Mouse (Mus musculus) forebrain, embryonic 16.5 days (tissue): ENCODE measurements at regions not wholly inside any gene's neighbourhood (a gene's known extent, or its start where the extent isn't known, plus 50 kb on each side); places are given as distances from the start of the nearest gene placed in this dataset.
"Not testable (repeated sequence)": the region's sequence is repeated elsewhere in the genome, so short reads cannot be mapped to it uniquely, and the experiment has no call there.

Experiments
- ATAC-seq: fragments of 200-750 bp; cut with Nextera tagmentation; 2 replicates; pipeline ENCODE4 v1.8.0; 2017; ENCODE audit warnings: mild to moderate bottlenecking, moderate library complexity
- H3K27ac ChIP-seq: fragments of 300-500 bp; sonication (generic); 2 replicates; pipeline ENCODE4 v1.5.1; 2014; ENCODE audit warnings: low read length, control low read depth
- H3K27me3 ChIP-seq: fragments of 300-500 bp; sonication (generic); replicated peaks from 2 replicates; pipeline ENCODE4 v1.6.1; 2014; ENCODE audit warnings: low read length; ENCODE audit not compliant: control insufficient read depth, insufficient read depth
- H3K36me3 ChIP-seq: fragments of 300-500 bp; sonication (generic); 2 replicates; pipeline ENCODE4 v1.6.1; 2014; ENCODE audit not compliant: control insufficient read depth, insufficient read depth
- H3K4me1 ChIP-seq: fragments of 300-500 bp; sonication (generic); replicated peaks from 2 replicates; pipeline ENCODE4 v1.6.1; 2014; ENCODE audit warnings: low read length; ENCODE audit not compliant: control insufficient read depth, insufficient read depth
- H3K4me2 ChIP-seq: fragments of 300-500 bp; sonication (generic); 2 replicates; pipeline ENCODE4 v1.6.1; 2014; ENCODE audit warnings: mild to moderate bottlenecking, low read length, control low read depth
- H3K4me3 ChIP-seq: fragments of 300-500 bp; sonication (generic); replicated peaks from 2 replicates; pipeline ENCODE4 v1.5.1; 2014; ENCODE audit warnings: mild to moderate bottlenecking, low read length, control low read depth
- H3K9ac ChIP-seq: fragments of 300-500 bp; sonication (generic); replicated peaks from 2 replicates; pipeline ENCODE4 v1.6.1; 2014; ENCODE audit warnings: low read depth, low read length, control low read depth
- H3K9me3 ChIP-seq: fragments of 300-500 bp; sonication (generic); 2 replicates; pipeline ENCODE4 v1.6.1; 2016; ENCODE audit warnings: low read length; ENCODE audit not compliant: control insufficient read depth
- WGBS: fragments of 180-500 bp; shearing (Covaris S2); extraction: QIAGEN DNeasy Blood & Tissue Kit; methylation state at CpG from one replicate; pipeline ENCODE4 v1.1.7; 2014; 5-methylcytosine and 5-hydroxymethylcytosine counted together

DNA sequence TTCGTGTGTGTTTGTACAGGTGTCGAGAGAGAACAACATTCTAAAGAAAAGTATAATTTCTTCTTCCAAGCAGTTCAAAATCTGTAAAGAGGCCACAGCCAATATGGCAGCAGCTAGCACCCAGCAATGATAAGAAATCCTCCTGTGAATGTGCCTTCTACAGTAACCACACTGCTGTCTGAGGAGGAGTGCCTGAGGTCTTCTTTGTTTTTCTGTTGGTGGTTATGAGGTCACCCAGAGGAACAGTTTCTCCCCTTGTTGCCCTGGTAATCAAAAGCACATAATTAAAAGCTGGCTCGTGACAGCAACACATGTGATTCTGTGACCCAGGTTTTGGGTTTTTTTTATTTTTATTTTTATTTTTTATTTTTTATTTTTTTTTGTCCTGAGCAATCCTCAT lies 100.8 kb upstream of the Adtrp start:
- Histone ChIP-seq H3K4me1 (no peaks in the 10 kb centered on the region), H3K27me3 (no peaks in the 10 kb centered on the region), H3K4me3 (no peak overlapping the region), H3K4me2 (no peak overlapping the region), H3K27ac (no peak overlapping the region), H3K9ac (no peak overlapping the region), H3K9me3 (no peaks in the 10 kb centered on the region), H3K36me3 (no peaks in the 10 kb centered on the region)
- no peak for ATAC-seq
- WGBS: 74% methylated on average over 3 of the region's 3 CpGs

- H3K36me3 ChIP-seq: no peaks in the 10 kb centered on the region
- H3K9ac ChIP-seq: no peak overlapping the region
- no peak overlapping the region for H3K27ac ChIP-seq
- H3K4me1 ChIP-seq: no peaks in the 10 kb centered on the region
- no peak overlapping the region for H3K4me2 ChIP-seq
- no peak overlapping the region for H3K4me3 ChIP-seq
- H3K9me3 ChIP-seq: no peaks in the 10 kb centered on the region
- 89% methylated on average over 12 of the region's 12 CpGs for WGBS
- no peak for ATAC-seq
- no peaks in the 10 kb centered on the region for H3K27me3 ChIP-seq
Observed at GRCm38 (mm10) chr13:41932313-41933100, 85.0 kb upstream of the Adtrp start.

DNA sequence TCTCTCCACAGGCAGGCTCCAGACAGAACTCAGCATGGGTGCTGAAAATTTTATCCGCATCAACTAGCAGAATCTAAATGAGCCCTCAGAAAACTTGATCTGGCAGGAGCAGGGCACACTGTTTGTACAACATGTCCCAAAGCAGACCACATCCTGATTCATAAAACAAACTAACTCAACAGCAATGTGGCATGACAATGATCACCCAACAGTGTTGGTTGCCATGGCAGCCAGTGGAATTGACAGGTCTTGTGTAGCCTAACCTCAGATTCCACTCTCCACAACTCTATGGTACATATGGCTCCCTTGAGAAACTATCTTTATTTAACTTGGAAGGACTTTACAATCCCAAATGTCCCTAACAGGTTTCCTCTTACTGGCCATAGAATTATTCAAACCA lies 82.3 kb upstream of the Adtrp start:
- no peak overlapping the region for H3K27ac ChIP-seq
- no peak for ATAC-seq
- 54% methylated on average over 1 of the region's 1 CpGs for WGBS
- no peaks in the 10 kb centered on the region for H3K27me3 ChIP-seq
- no peak overlapping the region for H3K9ac ChIP-seq
- H3K4me2 ChIP-seq: no peak overlapping the region
- H3K9me3 ChIP-seq: no peaks in the 10 kb centered on the region
- H3K4me3 ChIP-seq: no peak overlapping the region
- H3K36me3 ChIP-seq: no peaks in the 10 kb centered on the region
- H3K4me1 ChIP-seq: no peaks in the 10 kb centered on the region

DNA sequence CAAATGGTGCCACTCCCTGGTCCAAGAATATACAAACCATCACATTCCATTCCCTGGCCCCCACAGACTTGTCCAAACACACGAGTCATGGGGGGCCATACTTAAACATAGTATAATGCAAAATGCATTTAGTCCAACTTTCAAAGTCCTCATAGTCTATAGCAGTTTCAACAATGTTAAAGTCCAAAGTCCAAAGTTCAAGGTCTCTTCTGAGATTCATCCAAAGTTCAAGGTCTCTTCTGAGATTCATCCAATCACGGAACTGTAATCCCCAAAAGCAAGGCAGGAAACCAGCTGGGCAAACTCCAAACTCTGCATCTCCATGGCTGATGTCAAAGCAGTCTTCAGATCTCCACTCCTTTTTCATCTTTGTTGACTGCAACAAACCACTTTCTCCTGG lies 78.4 kb upstream of the Adtrp start:
- WGBS: 96% methylated on average over 2 of the region's 2 CpGs
- H3K9ac ChIP-seq, H3K4me3 ChIP-seq, ATAC-seq, H3K9me3 ChIP-seq, H3K36me3 ChIP-seq, H3K4me1 ChIP-seq, H3K4me2 ChIP-seq, H3K27me3 ChIP-seq, H3K27ac ChIP-seq: not testable (repeated sequence)

- Histone ChIP-seq H3K27ac (no peak overlapping the region), H3K4me2 (no peak overlapping the region), H3K4me3 (no peak overlapping the region), H3K4me1 (no peaks in the 10 kb centered on the region), H3K9me3 (no peaks in the 10 kb centered on the region), H3K9ac (no peak overlapping the region), H3K36me3 (no peaks in the 10 kb centered on the region), H3K27me3 (no peaks in the 10 kb centered on the region)
- 33% methylated on average over 2 of the region's 2 CpGs for WGBS
- ATAC-seq: no peak
Observed at GRCm38 (mm10) chr13:41925211-41925610, 77.7 kb upstream of the Adtrp start.

- H3K4me3 ChIP-seq: no peak overlapping the region
- no peaks in the 10 kb centered on the region for H3K27me3 ChIP-seq
- 82% methylated on average over 6 of the region's 6 CpGs for WGBS
- H3K36me3 ChIP-seq: no peaks in the 10 kb centered on the region
- no peak overlapping the region for H3K9ac ChIP-seq
- H3K27ac ChIP-seq: no peak overlapping the region
- no peak overlapping the region for H3K4me2 ChIP-seq
- H3K9me3 ChIP-seq: no peaks in the 10 kb centered on the region
- ATAC-seq: no peak
- no peaks in the 10 kb centered on the region for H3K4me1 ChIP-seq
Observed at GRCm38 (mm10) chr13:41921178-41921577, 73.7 kb upstream of the Adtrp start.

DNA sequence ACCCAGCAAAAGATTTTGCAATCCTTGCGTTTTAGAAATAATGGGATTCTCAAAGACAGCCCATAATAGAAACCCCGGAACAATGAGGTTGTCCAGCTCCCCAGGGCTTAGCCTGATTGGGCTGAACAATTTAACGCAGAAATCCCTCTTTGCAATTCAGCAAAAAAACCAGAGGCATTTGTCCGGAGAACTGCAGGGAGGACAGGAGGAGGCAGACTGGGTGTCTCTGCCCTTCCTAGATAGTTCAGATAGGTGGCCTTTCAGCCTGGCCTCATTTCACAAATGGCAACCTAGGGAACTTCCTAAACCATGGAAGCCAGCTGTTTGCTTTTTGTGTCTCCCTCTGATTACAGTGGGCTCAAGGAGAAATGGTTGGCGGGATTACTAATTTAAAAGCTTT lies 71.0 kb upstream of the Adtrp start:
- Histone ChIP-seq H3K9me3 (no peaks in the 10 kb centered on the region), H3K4me2 (no peak overlapping the region), H3K27me3 (no peaks in the 10 kb centered on the region), H3K4me3 (no peak overlapping the region), H3K4me1 (no peaks in the 10 kb centered on the region), H3K27ac (no peak overlapping the region), H3K36me3 (no peaks in the 10 kb centered on the region), H3K9ac (no peak overlapping the region)
- 6% methylated on average over 5 of the region's 5 CpGs for WGBS
- no peak for ATAC-seq

DNA sequence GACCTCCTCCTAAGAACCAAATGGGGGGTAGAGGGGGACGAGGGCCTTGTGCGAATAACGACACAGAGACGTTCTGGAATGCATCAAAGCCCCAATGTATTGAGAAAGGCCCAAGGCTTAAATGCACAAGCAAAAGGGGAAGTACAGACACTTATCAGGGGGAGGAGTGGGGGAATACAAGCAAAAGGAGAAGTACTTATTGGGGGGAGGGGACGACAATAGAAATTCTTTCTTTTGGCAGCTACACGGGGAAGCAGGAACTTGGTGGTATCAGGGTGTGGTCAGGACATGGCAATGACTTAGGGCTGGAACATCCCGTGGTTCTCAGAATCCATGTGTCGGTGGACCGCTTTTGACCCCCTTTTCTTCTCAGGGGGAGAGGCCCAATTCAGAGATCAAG lies 68.3 kb upstream of the Adtrp start:
- H3K9ac ChIP-seq, H3K4me2 ChIP-seq, H3K27ac ChIP-seq, H3K9me3 ChIP-seq, H3K36me3 ChIP-seq, H3K4me1 ChIP-seq, H3K27me3 ChIP-seq, ATAC-seq, H3K4me3 ChIP-seq: not testable (repeated sequence)
- WGBS: 87% methylated on average over 9 of the region's 9 CpGs

DNA sequence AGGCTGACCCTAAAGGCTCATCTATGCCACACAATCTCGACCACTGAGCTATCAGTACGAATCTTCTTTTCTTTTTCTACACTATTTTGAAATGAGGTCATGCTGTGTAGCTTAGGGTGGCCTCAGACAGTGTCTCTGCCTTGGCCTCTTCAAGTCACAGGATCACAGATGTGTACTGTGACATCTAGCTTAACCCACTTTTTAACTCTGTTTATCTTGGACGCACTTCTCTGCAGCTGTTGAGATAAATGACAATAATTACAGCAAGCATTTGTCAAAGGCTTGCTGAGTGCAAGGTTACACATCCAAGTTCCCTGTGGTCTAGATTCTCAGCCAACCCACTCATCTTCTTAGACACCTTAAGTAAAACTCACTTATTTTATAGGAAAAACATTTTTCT lies 63.3 kb upstream of the Adtrp start:
- Histone ChIP-seq H3K27ac (no peak overlapping the region), H3K9ac (no peak overlapping the region), H3K4me2 (no peak overlapping the region), H3K27me3 (no peaks in the 10 kb centered on the region), H3K4me1 (no peaks in the 10 kb centered on the region), H3K4me3 (no peak overlapping the region), H3K9me3 (no peaks in the 10 kb centered on the region), H3K36me3 (no peaks in the 10 kb centered on the region)
- WGBS: 65% methylated on average over 3 of the region's 3 CpGs
- ATAC-seq: no peak

DNA sequence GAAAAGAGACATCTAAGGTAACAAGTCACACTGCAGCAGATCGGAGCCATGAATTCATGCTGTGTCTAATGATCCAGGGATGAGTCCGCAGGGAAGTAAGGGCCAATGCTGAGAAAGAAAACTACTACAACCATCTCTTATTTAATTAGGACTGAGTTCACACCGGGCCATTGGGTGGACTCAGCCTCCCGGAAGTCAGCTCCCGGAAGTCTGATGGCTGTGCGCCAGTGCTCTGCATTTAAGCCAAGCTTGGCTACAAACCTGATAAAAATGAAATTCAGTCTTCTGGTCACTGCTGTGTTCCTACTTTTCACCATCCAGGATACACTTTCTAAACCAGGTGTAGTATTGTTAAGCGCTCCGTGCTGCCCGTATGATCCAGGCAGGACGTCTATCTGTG lies 62.8 kb upstream of the Adtrp start:
- Histone ChIP-seq H3K4me2 (no peak overlapping the region), H3K9ac (no peak overlapping the region), H3K27me3 (no peaks in the 10 kb centered on the region), H3K36me3 (no peaks in the 10 kb centered on the region), H3K27ac (no peak overlapping the region), H3K9me3 (no peaks in the 10 kb centered on the region), H3K4me3 (no peak overlapping the region), H3K4me1 (no peaks in the 10 kb centered on the region)
- ATAC-seq: no peak
- 85% methylated on average over 10 of the region's 10 CpGs for WGBS
